Mouse (Mus musculus) heart, adult 2 months (tissue): Measurements from ENCODE around the gene Kirrel3. TPM values are rescaled to one million over a fixed set of nuclear protein-coding genes. Genes with fewer than 3 reads are reported as not detected.

Experiments used
- DNase-seq, 2 experiments: peaks; one replicate each; pipeline ENCODE4 v3.0.0; 2021
- H3K27ac ChIP-seq: fragments of 200-600 bp; 2 replicates; pipeline ENCODE4 v1.8.1; 2022
- H3K27me3 ChIP-seq: fragments of 200-500 bp; 2 replicates; pipeline ENCODE4 v1.6.1; 2012; ENCODE audit warnings: mild to moderate bottlenecking, low read length, inconsistent platforms, mixed read lengths; ENCODE audit not compliant: control insufficient read depth, insufficient read depth
- H3K36me3 ChIP-seq: fragments of 200-500 bp; 2 replicates; pipeline ENCODE4 v1.6.1; 2012; ENCODE audit warnings: low read length, inconsistent platforms; ENCODE audit not compliant: control insufficient read depth, insufficient read depth
- H3K4me1 ChIP-seq: fragments of 200-500 bp; 2 replicates; pipeline ENCODE4 v1.6.1; 2011; ENCODE audit warnings: low read length; ENCODE audit not compliant: control insufficient read depth, insufficient read depth
- H3K4me3 ChIP-seq: fragments of 200-600 bp; 2 replicates; pipeline ENCODE4 v1.8.1; 2022
- H3K79me2 ChIP-seq: fragments of 200-500 bp; replicated peaks from 2 replicates; pipeline ENCODE4 v1.6.1; 2012; ENCODE audit warnings: mild to moderate bottlenecking, inconsistent platforms, low read length, moderate library complexity, mixed read lengths; ENCODE audit not compliant: control insufficient read depth, insufficient read depth
- H3K9ac ChIP-seq: fragments of 200-500 bp; 2 replicates; pipeline ENCODE4 v1.6.1; 2012; ENCODE audit warnings: low read depth, mild to moderate bottlenecking, control low read depth, inconsistent platforms, low read length, mixed read lengths
- CTCF ChIP-seq: fragments of 200-600 bp; IDR thresholded peaks from 2 replicates; pipeline ENCODE4 v1.8.1; 2022; ENCODE audit warnings: antibody characterized with exemption, mild to moderate bottlenecking, moderate library complexity
- EP300 ChIP-seq: fragments of 200-500 bp; IDR thresholded peaks from 2 replicates; pipeline ENCODE4 v1.6.1; 2011; ENCODE audit warnings: low read depth, low read length, control low read depth; ENCODE audit not compliant: insufficient read depth
- POLR2A ChIP-seq: fragments of 200-500 bp; IDR thresholded peaks from 2 replicates; pipeline ENCODE4 v1.6.1; 2011; ENCODE audit warnings: mild to moderate bottlenecking, low read depth, low read length, control low read depth; ENCODE audit not compliant: insufficient read depth
- WGBS: fragments of 180-500 bp; shearing (Covaris S2); methylation state at CpG from one replicate; pipeline ENCODE4 v1.1.7; 2018; 5-methylcytosine and 5-hydroxymethylcytosine counted together
- intact Hi-C: fragments of 180-260 bp; cut with DNase I; formaldehyde crosslinking; loops from one replicate; pipeline ENCODE4 v1.15.1; 2025
- polyA plus RNA-seq: library from polyadenylated mRNA; depleted of rRNA; stranded (reverse); fragments of >200 nt; gene quantifications from 2 replicates; pipeline ENCODE4 v1.2.3, GENCODE M21; 2012
- total RNA-seq, 2 experiments: library from RNA; stranded (reverse); gene quantifications; 2 replicates each; pipeline ENCODE4 v1.2.3; 2021

Gene Kirrel3
- total and polyA plus RNA-seq, 3 experiments = 0.18 to 0.59 (median 0.57) TPM

DNA sequence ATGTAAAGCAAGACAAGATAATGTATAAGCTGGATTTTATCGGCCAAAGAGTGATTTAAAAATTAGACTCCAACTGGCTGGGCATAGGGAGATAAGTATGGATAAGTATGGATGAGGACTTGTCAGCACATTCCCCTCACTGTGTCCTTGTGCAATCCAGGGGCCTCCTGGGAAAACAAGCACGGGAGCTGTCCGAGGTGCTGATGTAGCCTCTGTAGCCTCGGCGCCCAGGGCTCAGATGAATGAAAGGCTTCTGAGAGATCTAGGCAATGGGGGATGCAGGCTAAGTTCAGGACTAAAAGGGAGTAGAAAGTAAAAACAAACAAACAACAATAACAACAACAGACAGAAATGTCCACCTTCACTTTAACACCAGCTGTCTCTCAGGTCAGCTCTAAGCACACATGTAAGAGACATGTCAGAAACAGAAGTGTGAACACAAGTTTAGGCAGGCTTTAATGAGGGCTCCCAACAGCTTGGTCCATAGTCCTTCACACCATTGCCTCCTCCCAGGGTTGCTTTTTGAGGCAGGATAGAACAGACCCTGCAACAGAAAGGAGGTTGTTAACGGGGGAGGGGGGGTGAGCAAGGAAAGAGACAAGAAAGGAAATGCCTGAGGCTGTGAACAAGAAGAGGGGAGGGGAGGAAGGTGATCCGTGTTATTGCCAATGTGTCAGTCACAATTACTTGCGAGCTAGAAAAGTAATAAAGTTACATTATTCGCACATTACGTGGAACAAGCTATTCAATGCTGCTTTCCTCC is 352.2 kb downstream of the Kirrel3 start:
- no peaks in the 10 kb centered on the region for H3K27me3 ChIP-seq
- H3K4me1 ChIP-seq = no peaks in the 10 kb centered on the region
- no peaks in the 10 kb centered on the region for H3K79me2 ChIP-seq
- no peaks in the 10 kb centered on the region for H3K36me3 ChIP-seq
- H3K9ac ChIP-seq = no peak overlapping the region
- intact Hi-C loops = no loop called here
- H3K4me3 ChIP-seq = no peak overlapping the region
- 39% methylated on average over 10 of the region's 10 CpGs for WGBS
- DNase-seq = peak in 1 of 2 experiments; percentile 28
- TF ChIP-seq EP300 (no peak), POLR2A (no peak)
- H3K27ac ChIP-seq = no peak overlapping the region

DNA sequence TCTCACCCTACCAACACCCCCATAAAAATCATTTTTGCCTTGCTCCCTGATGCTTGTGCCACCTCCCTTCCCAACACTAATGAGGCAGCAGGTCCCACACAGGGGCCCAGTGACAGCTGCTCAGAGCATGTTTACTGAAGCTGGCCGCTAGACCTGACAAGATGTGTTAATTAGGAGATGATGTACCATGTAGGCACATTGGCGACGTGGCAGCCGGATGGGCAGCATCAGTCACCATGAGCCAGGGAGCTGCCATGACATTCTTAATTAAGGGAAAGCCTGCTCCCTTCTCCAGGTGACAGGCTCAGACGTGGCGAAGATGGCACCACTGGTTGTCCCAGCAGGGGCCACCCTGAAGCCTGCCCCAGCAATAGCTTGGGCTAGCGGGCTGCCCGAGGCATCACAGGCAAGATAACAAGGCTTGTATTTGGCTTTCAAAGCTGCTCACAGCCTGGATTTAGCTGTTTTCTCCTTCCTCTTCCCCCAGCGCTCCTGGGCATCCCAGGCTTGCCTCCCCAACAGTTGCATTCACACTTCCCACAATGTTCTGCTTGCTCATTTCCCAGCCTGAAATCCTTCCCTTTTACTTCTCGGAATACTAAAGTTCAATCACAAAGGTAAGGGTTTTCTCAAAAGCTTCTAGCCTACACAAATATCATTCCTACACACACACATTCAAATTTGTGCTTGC is 357.7 kb downstream of the Kirrel3 start:
- Histone ChIP-seq H3K4me3 (no peak overlapping the region), H3K27me3 (no peaks in the 10 kb centered on the region), H3K9ac (no peak overlapping the region), H3K36me3 (no peaks in the 10 kb centered on the region), H3K79me2 (no peaks in the 10 kb centered on the region), H3K4me1 (no peaks in the 10 kb centered on the region), H3K27ac (no peak overlapping the region)
- intact Hi-C loops = loop anchor here (10.0 kb wide), 1 partner anchor 179 kb away; no protein-coding TSS in a partner anchor
- no peak for DNase-seq
- TF ChIP-seq EP300 = no peak
- TF ChIP-seq POLR2A = no peak
- no peak for TF ChIP-seq CTCF
- 54% methylated on average over 10 of the region's 10 CpGs for WGBS

DNA sequence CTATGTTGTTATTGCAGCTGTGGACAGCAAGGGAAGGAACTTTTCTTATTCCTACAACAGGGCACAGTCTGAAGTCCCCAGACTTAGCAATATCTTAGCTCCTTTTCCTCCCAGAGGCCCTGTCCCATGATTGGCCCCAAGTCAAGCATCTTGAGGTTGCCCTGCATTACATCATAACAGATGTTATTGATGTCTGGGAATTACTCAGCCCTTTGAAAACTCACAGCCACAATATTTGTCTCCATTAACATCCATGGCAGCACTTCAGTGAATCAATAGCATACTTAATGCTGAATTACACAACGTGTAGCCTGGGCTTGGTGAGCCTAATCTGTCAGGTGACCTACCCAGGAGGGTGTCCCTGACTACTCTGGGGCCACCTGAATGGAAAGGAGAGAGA is 360.7 kb downstream of the Kirrel3 start:
- Histone ChIP-seq H3K27me3 (no peaks in the 10 kb centered on the region), H3K4me3 (no peak overlapping the region), H3K9ac (no peak overlapping the region), H3K27ac (no peak overlapping the region), H3K36me3 (no peaks in the 10 kb centered on the region), H3K4me1 (no peaks in the 10 kb centered on the region), H3K79me2 (no peaks in the 10 kb centered on the region)
- no peak for TF ChIP-seq CTCF
- TF ChIP-seq EP300 = no peak
- TF ChIP-seq POLR2A = no peak
- 62% methylated on average over 1 of the region's 1 CpGs for WGBS
- intact Hi-C loops = loop anchor here (5.0 to 10.0 kb wide), 2 partner anchors 182 to 349 kb away; no protein-coding TSS in a partner anchor
- no peak for DNase-seq

GRCm38 (mm10) chr9:34847664-34848063 is 362.0 kb downstream of the Kirrel3 start:
- no peaks in the 10 kb centered on the region for H3K79me2 ChIP-seq
- WGBS = 55% methylated on average over 5 of the region's 5 CpGs
- H3K9ac ChIP-seq = no peak overlapping the region
- H3K27me3 ChIP-seq = no peaks in the 10 kb centered on the region
- intact Hi-C loops = loop anchor here (5.0 to 10.0 kb wide), 2 partner anchors 183 to 350 kb away; no protein-coding TSS in a partner anchor
- no peak for TF ChIP-seq EP300
- peak; percentile 84 for TF ChIP-seq CTCF
- DNase-seq = no peak
- no peaks in the 10 kb centered on the region for H3K36me3 ChIP-seq
- no peaks in the 10 kb centered on the region for H3K4me1 ChIP-seq
- no peak overlapping the region for H3K4me3 ChIP-seq
- H3K27ac ChIP-seq = no peak overlapping the region

DNA sequence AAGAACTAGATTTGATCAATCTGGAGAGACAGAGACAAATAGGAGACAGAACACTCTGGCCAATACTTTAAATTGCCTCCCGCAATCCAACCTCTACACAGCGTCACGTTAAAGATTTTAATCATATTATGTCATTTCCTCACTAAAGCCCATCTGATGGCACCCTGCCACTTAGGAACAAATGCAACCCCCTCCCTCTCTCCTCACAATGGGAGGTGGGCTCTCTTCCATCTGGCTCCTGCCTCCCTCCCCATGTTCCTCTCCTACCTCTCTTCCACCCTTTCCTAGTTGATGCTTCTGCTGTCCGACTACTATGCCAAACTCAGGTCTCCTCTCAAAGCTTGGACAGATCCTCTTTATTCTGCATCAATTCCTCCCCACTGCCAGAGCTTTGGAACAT is 365.4 kb downstream of the Kirrel3 start:
- intact Hi-C loops = no loop called here
- DNase-seq = no peak
- no peaks in the 10 kb centered on the region for H3K79me2 ChIP-seq
- no peaks in the 10 kb centered on the region for H3K27me3 ChIP-seq
- H3K9ac ChIP-seq = no peak overlapping the region
- no peaks in the 10 kb centered on the region for H3K36me3 ChIP-seq
- WGBS = 52% methylated on average over 4 of the region's 4 CpGs
- H3K27ac ChIP-seq = no peak overlapping the region
- H3K4me3 ChIP-seq = no peak overlapping the region
- H3K4me1 ChIP-seq = no peaks in the 10 kb centered on the region
- no peak for TF ChIP-seq POLR2A
- TF ChIP-seq CTCF = no peak
- no peak for TF ChIP-seq EP300

- H3K36me3 ChIP-seq = no peaks in the 10 kb centered on the region
- no peak overlapping the region for H3K4me3 ChIP-seq
- no peak overlapping the region for H3K27ac ChIP-seq
- TF ChIP-seq CTCF (peak; percentile 48), EP300 (no peak)
- no peaks in the 10 kb centered on the region for H3K4me1 ChIP-seq
- DNase-seq = no peak
- H3K27me3 ChIP-seq = no peaks in the 10 kb centered on the region
- H3K9ac ChIP-seq = no peak overlapping the region
- WGBS = 63% methylated on average over 9 of the region's 9 CpGs
- no peaks in the 10 kb centered on the region for H3K79me2 ChIP-seq
- intact Hi-C loops = loop anchor here (2.0 kb wide), 1 partner anchor 161 kb away; no protein-coding TSS in a partner anchor
Observed at GRCm38 (mm10) chr9:34857575-34857974, 371.9 kb downstream of the Kirrel3 start.
